Mouse (Mus musculus) liver, postnatal 0 days (tissue): Measurements from ENCODE around the gene Scyl1. TPM values are rescaled to one million over a fixed set of nuclear protein-coding genes. Genes with fewer than 3 reads are reported as not detected.
"Not testable (repeated sequence)": the region's sequence is repeated elsewhere in the genome, so short reads cannot be mapped to it uniquely, and the experiment has no call there.

ENCODE experiments used
- ATAC-seq: fragments of 200-750 bp; cut with Nextera tagmentation; 2 replicates; pipeline ENCODE4 v1.8.0; 2017; ENCODE audit warnings: mild to moderate bottlenecking, moderate library complexity
- DNase-seq: peaks from one replicate; pipeline ENCODE4 v3.0.0-alpha.2; 2016
- H3K27ac ChIP-seq: fragments of 300-500 bp; sonication (generic); 2 replicates; pipeline ENCODE4 v1.5.1; 2014; ENCODE audit warnings: antibody characterized with exemption, moderate library complexity, mild to moderate bottlenecking, low read depth
- H3K27me3 ChIP-seq: fragments of 300-500 bp; sonication (generic); 2 replicates; pipeline ENCODE4 v1.6.1; 2014; ENCODE audit warnings: low read length, control low read depth, mixed read lengths; ENCODE audit not compliant: insufficient read depth
- H3K36me3 ChIP-seq: fragments of 300-500 bp; sonication (generic); replicated peaks from 2 replicates; pipeline ENCODE4 v1.6.1; 2014; ENCODE audit warnings: mild to moderate bottlenecking, control low read depth, low read length, moderate library complexity, mixed read lengths; ENCODE audit not compliant: insufficient read depth
- H3K4me1 ChIP-seq: fragments of 300-500 bp; sonication (generic); 2 replicates; pipeline ENCODE4 v1.6.1; 2014; ENCODE audit warnings: antibody characterized with exemption, mild to moderate bottlenecking, control low read depth; ENCODE audit not compliant: insufficient read depth
- H3K4me2 ChIP-seq: fragments of 300-500 bp; sonication (generic); 2 replicates; pipeline ENCODE4 v1.6.1; 2014; ENCODE audit warnings: low read depth, mild to moderate bottlenecking, low read length, moderate library complexity, mixed read lengths
- H3K4me3 ChIP-seq: fragments of 300-500 bp; sonication (generic); 2 replicates; pipeline ENCODE4 v1.5.1; 2014; ENCODE audit warnings: low read depth, low read length
- H3K9ac ChIP-seq: fragments of 300-500 bp; sonication (generic); replicated peaks from 2 replicates; pipeline ENCODE4 v1.6.1; 2014; ENCODE audit warnings: mild to moderate bottlenecking, moderate library complexity
- H3K9me3 ChIP-seq: fragments of 300-500 bp; sonication (generic); 2 replicates; pipeline ENCODE4 v1.6.1; 2016; ENCODE audit warnings: mild to moderate bottlenecking, control low read depth, low read length, mixed read lengths
- CTCF ChIP-seq: sonication (generic); IDR thresholded peaks from 2 replicates; pipeline ENCODE4 v1.5.1; 2016; ENCODE audit warnings: antibody characterized with exemption, low read depth
- EP300 ChIP-seq: IDR thresholded peaks from 2 replicates; pipeline ENCODE4 v1.6.1; 2016; ENCODE audit warnings: antibody characterized with exemption, low read depth, mild to moderate bottlenecking
- WGBS: fragments of 180-500 bp; shearing (Covaris S2); extraction: QIAGEN DNeasy Blood & Tissue Kit; methylation state at CpG from one replicate; pipeline ENCODE4 v1.1.7; 2014; ENCODE audit not compliant: insufficient replicate concordance; 5-methylcytosine and 5-hydroxymethylcytosine counted together
- polyA plus RNA-seq: library from polyadenylated mRNA; unstranded; fragments of >200 nt; fragmentation: Nextera tagmentation; extraction: Ambion mirVana; gene quantifications from 2 replicates; pipeline ENCODE4 v1.2.1, GENCODE M21; 2015

Scyl1 gene
- polyA plus RNA-seq, 1 experiment from 2014 or later, result 16.9 TPM

GRCm38 (mm10) chr19:5796573-5797111 lies 25.4 kb upstream of the Scyl1 start:
- H3K4me2 ChIP-seq, result peak overlapping the region; percentile 73
- no peak for TF ChIP-seq CTCF
- no peak for TF ChIP-seq EP300
- H3K27me3 ChIP-seq, result no peaks in the 10 kb centered on the region
- H3K4me1 ChIP-seq, result peaks cover 23% of the 10 kb centered on the region; the same call in 1 of the 2 replicates
- H3K4me3 ChIP-seq, result peak overlapping the region; percentile 84
- peak overlapping the region; percentile 50; the same call in 1 of the 2 replicates for H3K9ac ChIP-seq
- WGBS, result 77% methylated on average over 7 of the region's 7 CpGs
- ATAC-seq, result no peak
- peak overlapping the region; percentile 70 for H3K27ac ChIP-seq
- H3K9me3 ChIP-seq, result no peaks in the 10 kb centered on the region
- peaks cover 62% of the 10 kb centered on the region for H3K36me3 ChIP-seq
- peak; percentile 13 for DNase-seq

- TF ChIP-seq CTCF (no peak), EP300 (no peak)
- H3K9ac ChIP-seq, result no peak overlapping the region
- peak; percentile 22 for DNase-seq
- ATAC-seq, result no peak
- H3K4me2 ChIP-seq, result peak overlapping the region; percentile 73
- peaks cover 23% of the 10 kb centered on the region; the same call in 1 of the 2 replicates for H3K4me1 ChIP-seq
- 68% methylated on average over 11 of the region's 11 CpGs for WGBS
- no peaks in the 10 kb centered on the region for H3K9me3 ChIP-seq
- peak overlapping the region; percentile 84; the same call in 1 of the 2 replicates for H3K4me3 ChIP-seq
- no peaks in the 10 kb centered on the region for H3K27me3 ChIP-seq
- peak overlapping the region; percentile 70; the same call in 1 of the 2 replicates for H3K27ac ChIP-seq
- peaks cover 58% of the 10 kb centered on the region for H3K36me3 ChIP-seq
Observed at GRCm38 (mm10) chr19:5795668-5796572, 24.7 kb upstream of the Scyl1 start.

GRCm38 (mm10) chr19:5794771-5795576 lies 23.8 kb upstream of the Scyl1 start:
- H3K4me1 ChIP-seq, result peaks cover 23% of the 10 kb centered on the region; the same call in 1 of the 2 replicates
- 40% methylated on average over 5 of the region's 5 CpGs for WGBS
- peak overlapping the region; percentile 76 for H3K27ac ChIP-seq
- no peaks in the 10 kb centered on the region for H3K9me3 ChIP-seq
- H3K36me3 ChIP-seq, result peaks cover 50% of the 10 kb centered on the region
- H3K9ac ChIP-seq, result no peak overlapping the region
- ATAC-seq, result peak; percentile 29
- H3K4me3 ChIP-seq, result no peak overlapping the region
- DNase-seq, result peak; percentile 43
- no peaks in the 10 kb centered on the region for H3K27me3 ChIP-seq
- TF ChIP-seq CTCF (no peak), EP300 (no peak)
- no peak overlapping the region for H3K4me2 ChIP-seq

- 23% methylated on average over 7 of the region's 7 CpGs for WGBS
- H3K4me3 ChIP-seq, H3K27me3 ChIP-seq, H3K4me2 ChIP-seq, ATAC-seq, H3K9me3 ChIP-seq, H3K9ac ChIP-seq: not testable (repeated sequence)
- peak; percentile 30 for DNase-seq
- H3K4me1 ChIP-seq, result peaks cover 23% of the 10 kb centered on the region; the same call in 1 of the 2 replicates
- peaks cover 44% of the 10 kb centered on the region for H3K36me3 ChIP-seq
- H3K27ac ChIP-seq, result peak overlapping the region; percentile 80
Observed at GRCm38 (mm10) chr19:5793917-5794770, 22.9 kb upstream of the Scyl1 start.

- Histone ChIP-seq H3K4me3 (no peak overlapping the region), H3K36me3 (peaks cover 35% of the 10 kb centered on the region), H3K9me3 (no peaks in the 10 kb centered on the region), H3K27me3 (no peaks in the 10 kb centered on the region), H3K9ac (no peak overlapping the region), H3K4me1 (peaks cover 23% of the 10 kb centered on the region; the same call in 1 of the 2 replicates), H3K4me2 (no peak overlapping the region), H3K27ac (peak overlapping the region; percentile 80; the same call in 1 of the 2 replicates)
- DNase-seq, result peak; percentile 74
- no peak for TF ChIP-seq EP300
- TF ChIP-seq CTCF, result peak; percentile 97
- peak; percentile 52; the same call in 1 of the 2 replicates for ATAC-seq
- WGBS, result 0% methylated on average over 2 of the region's 2 CpGs
Observed at GRCm38 (mm10) chr19:5793116-5793515, 21.9 kb upstream of the Scyl1 start.
